Mouse (Mus musculus) ES-E14 (cell line): ENCODE measurements around the gene Mrpl23. TPM values are rescaled to one million over a fixed set of nuclear protein-coding genes. Genes with fewer than 3 reads are reported as not detected.

Experiments used
- DNase-seq: peaks from one replicate; pipeline ENCODE4 v3.0.0-alpha.2; 2013; ENCODE audit warnings: low read depth, low spot score
- H3K27ac ChIP-seq: 2 replicates; pipeline ENCODE4 v1.5.1; 2012; ENCODE audit warnings: low read depth, mild to moderate bottlenecking, low read length, moderate library complexity, mixed read lengths; ENCODE audit not compliant: poor library complexity, insufficient read depth, severe bottlenecking
- H3K36me3 ChIP-seq: 2 replicates; pipeline ENCODE4 v1.6.1; 2012; ENCODE audit warnings: mild to moderate bottlenecking, low read length, moderate library complexity, mixed read lengths; ENCODE audit not compliant: control insufficient read depth, poor library complexity, insufficient read depth, severe bottlenecking
- H3K4me1 ChIP-seq, 2 experiments: fragments of 150-350 bp in 1 of 2; sonication (generic) in 1 of 2; 2 replicates each; pipeline ENCODE4 v1.6.1; 2012; ENCODE audit warnings: low read length in 2 of 2, mild to moderate bottlenecking in 1 of 2, mixed read lengths in 1 of 2; ENCODE audit not compliant: control insufficient read depth in 2 of 2, insufficient read depth in 2 of 2, poor library complexity in 1 of 2
- H3K4me3 ChIP-seq, 2 experiments: fragments of 150-350 bp in 1 of 2; sonication (generic) in 1 of 2; 2 replicates each; pipeline ENCODE4 v1.5.1; 2012; ENCODE audit warnings: low read length in 2 of 2, low read depth in 1 of 2, mild to moderate bottlenecking in 1 of 2, mixed read lengths in 1 of 2; ENCODE audit not compliant: insufficient read depth in 1 of 2, poor library complexity in 1 of 2, severe bottlenecking in 1 of 2
- H3K9ac ChIP-seq: 2 replicates; pipeline ENCODE4 v1.6.1; 2012; ENCODE audit warnings: low read depth, mild to moderate bottlenecking, low read length, mixed read lengths; ENCODE audit not compliant: poor library complexity, insufficient read depth, severe bottlenecking
- H3K9me3 ChIP-seq: fragments of 150-350 bp; sonication (generic); 2 replicates; pipeline ENCODE4 v1.6.1; 2012; ENCODE audit warnings: low read depth, mild to moderate bottlenecking, low read length; ENCODE audit not compliant: control insufficient read depth, insufficient read depth
- CHD2 ChIP-seq: IDR thresholded peaks from 2 replicates; pipeline ENCODE4 v1.6.1; 2014; ENCODE audit warnings: mild to moderate bottlenecking, low read depth, low read length, inconsistent platforms
- HCFC1 ChIP-seq: IDR thresholded peaks from 2 replicates; pipeline ENCODE4 v1.6.1; 2012; ENCODE audit warnings: low read length, inconsistent platforms, borderline replicate concordance; ENCODE audit not compliant: insufficient read depth
- MAFK ChIP-seq: IDR thresholded peaks from 2 replicates; pipeline ENCODE4 v1.6.1; 2014; ENCODE audit warnings: mild to moderate bottlenecking, low read depth, low read length, inconsistent platforms; ENCODE audit not compliant: insufficient read depth
- ZC3H11A ChIP-seq: IDR thresholded peaks from 2 replicates; pipeline ENCODE4 v1.6.1; 2012; ENCODE audit warnings: low read depth, mild to moderate bottlenecking, inconsistent platforms, low read length, borderline replicate concordance
- ZNF384 ChIP-seq: IDR thresholded peaks from 2 replicates; pipeline ENCODE4 v1.6.1; 2012; ENCODE audit warnings: low read depth, low read length, inconsistent platforms
- in situ Hi-C, 2 experiments: fragments of 600-800 bp; cut with MboI; formaldehyde crosslinking; loops; one replicate each; pipeline ENCODE4 v1.15.1; 2025; ENCODE audit warnings: low sequenced_read_pairs in 2 of 2, inconsistent platforms in 1 of 2; ENCODE audit not compliant: unreplicated experiment in 2 of 2
- total RNA-seq: library from RNA; depleted of rRNA; stranded (reverse); fragments of 300-350 nt; gene quantifications from 2 replicates; pipeline ENCODE4 v1.2.3, GENCODE M21; 2012; rRNA removed

Mrpl23 gene
- total RNA-seq, 1 experiment: 49.1 TPM

- H3K36me3 ChIP-seq: no peaks in the 10 kb centered on the region
- H3K9me3 ChIP-seq: no peaks in the 10 kb centered on the region
- no peak overlapping the region for H3K4me3 ChIP-seq
- no peak for DNase-seq
- H3K9ac ChIP-seq: no peak overlapping the region
- H3K4me1 ChIP-seq: no peaks in the 10 kb centered on the region
- TF ChIP-seq MAFK (no peak), ZC3H11A (no peak), HCFC1 (no peak), CHD2 (no peak), ZNF384 (no peak)
- no peak overlapping the region for H3K27ac ChIP-seq
- in situ Hi-C loops: no loop called here
Observed at GRCm38 (mm10) chr7:142588282-142588941, 55.9 kb downstream of the Mrpl23 start.

Other genes with a start within 250 kb of the Mrpl23 start
- gene Krtap5-1, start 235.6 kb upstream of the Mrpl23 start, total RNA-seq: not detected in 2 replicates
- not detected in 2 replicates for gene Krtap5-4, start 229.1 kb upstream of the Mrpl23 start, total RNA-seq
- gene Ifitm10, start 158.9 kb upstream of the Mrpl23 start, total RNA-seq: 0.53 and 0.71 TPM in 2 replicates
- 6.6 and 17.8 TPM in 2 replicates for gene Gm49369, start 150.0 kb upstream of the Mrpl23 start, total RNA-seq
- 535 and 745 TPM in 2 replicates for gene Ctsd, start 144.6 kb upstream of the Mrpl23 start, total RNA-seq
- 0.42 and 0.94 TPM in 2 replicates for gene Syt8, start 97.8 kb upstream of the Mrpl23 start, total RNA-seq
- 1.6 and 3.7 TPM in 2 replicates for gene Tnni2, start 90.9 kb upstream of the Mrpl23 start, total RNA-seq
- gene Lsp1, start 71.9 kb upstream of the Mrpl23 start, total RNA-seq: 3.6 and 13.7 TPM in 2 replicates
- gene Tnnt3, start 33.9 kb upstream of the Mrpl23 start, total RNA-seq: 1.3 and 6.4 TPM in 2 replicates
- gene Igf2, start 134.1 kb downstream of the Mrpl23 start, total RNA-seq: 44.4 and 66.4 TPM in 2 replicates
- 0.16 and 0.40 TPM in 2 replicates for gene Gm49394, start 137.3 kb downstream of the Mrpl23 start, total RNA-seq
- gene Ins2, start 210.7 kb downstream of the Mrpl23 start, total RNA-seq: not detected in 2 replicates